Mouse (Mus musculus): ENCODE data around the gene Ankrd40. TPM values are rescaled to one million over a fixed set of nuclear protein-coding genes. Genes with fewer than 3 reads are reported as not detected.
A peak's percentile ranks its signal among the peaks of the same experiment; 100 is the strongest.

Gene Ankrd40
- total RNA-seq (2014; fragmentation: Nextera tagmentation) (38.6 and 39.7 TPM in 2 replicates), total RNA-seq (2017) (46.9 and 67.0 TPM in 2 replicates)

GRCm38 (mm10) chr11:94327693-94328643, at the start of gene Ankrd40:
Gene Ankrd40 (plus strand): TSS chr11:94328001.
- ATAC-seq (replicated peaks; ENCODE audit: poor library complexity, severe bottlenecking), result peak; percentile 91

DNA sequence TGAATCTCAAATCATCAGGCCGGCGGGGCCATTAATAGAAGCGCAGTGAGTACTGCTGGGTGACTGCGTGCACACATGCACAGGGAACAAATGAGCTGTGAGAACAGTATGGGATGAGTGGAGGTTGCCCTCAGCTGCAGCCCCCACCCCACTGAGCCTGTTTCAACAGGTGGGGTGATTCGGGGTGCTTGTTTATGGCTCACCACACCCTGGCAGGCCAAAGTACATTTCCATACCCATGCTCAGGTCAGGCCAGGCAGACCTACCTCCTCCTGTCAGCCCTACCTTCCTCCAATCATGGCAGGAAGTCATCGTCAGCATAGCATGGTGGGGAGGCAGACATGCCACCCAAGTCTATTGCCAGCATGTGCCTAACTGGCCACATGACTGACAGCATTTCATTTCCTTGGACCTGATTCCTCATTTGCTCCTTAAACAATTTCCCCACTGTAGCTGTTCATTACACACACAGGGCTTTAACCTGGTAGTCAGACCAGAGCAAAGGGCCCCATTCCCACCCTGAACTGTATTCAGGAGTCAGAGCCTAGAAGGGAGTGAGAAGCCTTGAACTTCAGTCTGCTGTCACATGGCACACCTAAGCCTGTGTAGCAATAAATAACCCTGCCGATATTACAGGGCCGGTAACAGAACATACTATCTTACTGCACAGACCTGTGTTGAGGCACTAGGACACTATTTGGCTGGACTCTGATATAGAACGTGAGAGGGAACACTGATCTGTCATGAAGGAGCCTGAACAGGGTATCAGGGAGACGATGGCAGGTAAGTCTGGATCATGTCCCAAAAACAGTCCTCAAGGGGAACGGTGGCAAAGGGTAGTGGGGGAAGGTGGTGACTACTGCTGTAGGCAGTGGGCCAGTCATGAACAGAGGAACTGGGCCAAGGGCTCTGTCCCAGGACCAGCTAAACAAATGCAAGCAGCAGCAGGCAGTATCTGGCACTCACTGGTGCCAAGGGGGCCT, 46.3 kb upstream of the Ankrd40 start, which contains the start of gene Gm21885:
TSS of gene Gm21885 (plus strand) at position 675 of the 983 bp plus-strand sequence.
- no peak for ATAC-seq (replicated peaks; ENCODE audit: poor library complexity, severe bottlenecking)

GRCm38 (mm10) chr11:94282291-94282690, 45.5 kb upstream of the Ankrd40 start:
- no peak for ATAC-seq (replicated peaks; ENCODE audit: poor library complexity, severe bottlenecking)

- no peak for ATAC-seq (replicated peaks; ENCODE audit: poor library complexity, severe bottlenecking)
Observed at GRCm38 (mm10) chr11:94283536-94284099, 44.2 kb upstream of the Ankrd40 start.

- peak; percentile 10; the same call in 1 of the 2 replicates for ATAC-seq (replicated peaks; ENCODE audit: poor library complexity, severe bottlenecking)
Observed at GRCm38 (mm10) chr11:94285886-94286574, 41.8 kb upstream of the Ankrd40 start.

DNA sequence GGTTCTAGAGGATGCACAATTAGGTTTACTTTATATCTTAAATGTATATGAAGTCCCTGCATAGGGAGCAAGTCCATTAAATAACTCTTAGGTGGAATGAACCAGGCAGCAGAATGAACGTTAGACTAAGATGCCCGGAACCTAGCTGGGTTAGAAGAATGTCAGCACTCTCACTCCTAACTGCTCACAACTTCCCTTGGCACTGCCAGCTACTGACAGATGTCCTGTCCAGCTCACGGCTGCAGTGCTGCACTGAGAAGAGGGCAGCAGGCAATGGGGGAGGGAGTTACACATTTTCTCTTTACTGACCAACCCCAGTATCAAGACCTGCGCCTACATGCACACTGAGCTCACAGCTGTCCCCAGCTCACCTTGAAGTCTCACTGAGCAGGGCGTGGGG, 40.7 kb upstream of the Ankrd40 start:
- ATAC-seq (replicated peaks; ENCODE audit: poor library complexity, severe bottlenecking), result no peak

DNA sequence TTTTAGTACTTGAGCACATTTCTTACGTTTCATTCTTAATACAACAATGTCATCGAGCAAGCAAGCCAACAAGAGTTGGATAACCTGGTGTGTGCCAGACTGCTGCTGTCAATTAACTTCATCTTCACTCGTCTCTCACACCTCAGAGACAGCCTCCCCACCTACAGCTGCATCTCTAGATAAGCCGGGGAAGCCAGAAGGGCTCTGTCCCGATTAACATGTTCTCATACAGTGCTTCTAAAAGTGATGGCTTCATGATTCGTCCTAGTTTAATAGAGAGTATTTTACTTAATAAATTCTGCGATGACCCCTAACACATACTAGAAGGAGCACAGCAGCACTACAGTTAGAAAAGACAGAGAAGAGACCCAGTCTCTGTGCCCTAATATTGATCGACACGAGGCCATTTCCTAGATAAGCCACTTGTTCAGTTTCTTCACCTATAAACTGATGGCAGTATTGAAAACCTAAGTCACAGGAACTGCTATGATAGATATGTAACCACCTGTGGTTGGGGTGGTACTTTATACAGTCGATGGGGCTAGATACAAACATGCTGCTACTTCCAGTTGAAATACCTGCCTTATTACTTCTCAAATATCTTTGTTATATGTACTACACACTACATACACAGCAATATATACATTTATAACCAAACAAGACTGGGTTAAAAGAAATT, 37.6 kb upstream of the Ankrd40 start:
- ATAC-seq (replicated peaks; ENCODE audit: poor library complexity, severe bottlenecking), result no peak

DNA sequence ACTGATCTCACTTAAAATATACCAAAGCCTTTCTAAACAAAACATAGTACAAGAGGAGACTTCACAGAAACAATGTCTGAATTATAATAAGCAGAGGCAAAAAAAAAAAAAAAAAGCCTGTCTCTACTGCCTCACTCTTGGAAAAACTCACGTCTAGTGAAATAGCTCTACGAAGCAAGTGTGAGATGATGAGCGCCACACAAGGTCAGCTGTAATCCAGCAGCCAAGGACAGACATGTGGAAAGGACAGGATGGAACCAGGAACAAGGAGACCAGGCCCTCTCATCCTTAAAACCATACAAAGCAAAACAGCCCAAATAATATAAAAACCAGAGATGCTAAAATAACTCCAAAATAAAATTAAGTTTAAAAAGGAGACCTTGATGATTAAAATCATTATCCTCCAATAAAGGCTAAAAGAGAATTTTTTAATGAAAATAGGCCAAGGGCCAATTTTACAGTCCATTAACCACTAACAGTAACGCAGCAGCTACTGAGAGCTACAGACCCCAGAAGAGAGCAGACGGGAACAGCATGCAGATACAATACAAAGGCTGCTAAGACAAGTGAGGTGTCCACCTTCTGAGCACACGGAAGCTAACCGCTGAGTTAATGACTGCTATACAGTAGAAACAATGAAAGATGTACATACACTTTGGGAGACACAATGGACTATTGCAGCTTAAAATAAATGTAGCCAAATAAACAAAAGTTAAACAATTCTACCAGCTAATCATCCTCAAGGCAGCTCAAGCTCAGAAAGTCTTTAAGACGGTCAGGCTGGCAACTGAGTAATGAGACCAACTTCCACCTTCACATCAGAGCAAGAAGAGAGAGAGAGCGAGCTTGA, 32.6 kb upstream of the Ankrd40 start:
- ATAC-seq (replicated peaks; ENCODE audit: poor library complexity, severe bottlenecking), result no peak

DNA sequence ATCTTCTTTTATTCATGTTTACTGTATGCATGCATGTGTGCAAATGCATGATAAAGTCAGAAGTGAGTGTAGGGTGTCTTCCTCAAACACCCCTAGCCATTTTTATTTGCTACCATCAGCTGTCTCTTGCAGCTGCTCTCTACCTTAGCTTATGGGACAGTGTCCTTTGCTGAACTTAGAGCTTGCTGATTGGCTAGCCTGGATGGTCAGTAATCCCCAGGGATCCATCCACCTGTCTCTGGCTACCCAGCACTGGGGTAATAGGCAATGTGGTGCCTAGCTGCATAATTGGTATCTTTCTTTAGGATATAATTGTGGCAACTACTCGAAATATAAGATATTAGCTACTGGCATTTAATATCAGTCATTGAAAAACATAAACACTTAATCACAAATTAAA, 15.1 kb upstream of the Ankrd40 start:
- ATAC-seq (replicated peaks; ENCODE audit: poor library complexity, severe bottlenecking), result no peak

DNA sequence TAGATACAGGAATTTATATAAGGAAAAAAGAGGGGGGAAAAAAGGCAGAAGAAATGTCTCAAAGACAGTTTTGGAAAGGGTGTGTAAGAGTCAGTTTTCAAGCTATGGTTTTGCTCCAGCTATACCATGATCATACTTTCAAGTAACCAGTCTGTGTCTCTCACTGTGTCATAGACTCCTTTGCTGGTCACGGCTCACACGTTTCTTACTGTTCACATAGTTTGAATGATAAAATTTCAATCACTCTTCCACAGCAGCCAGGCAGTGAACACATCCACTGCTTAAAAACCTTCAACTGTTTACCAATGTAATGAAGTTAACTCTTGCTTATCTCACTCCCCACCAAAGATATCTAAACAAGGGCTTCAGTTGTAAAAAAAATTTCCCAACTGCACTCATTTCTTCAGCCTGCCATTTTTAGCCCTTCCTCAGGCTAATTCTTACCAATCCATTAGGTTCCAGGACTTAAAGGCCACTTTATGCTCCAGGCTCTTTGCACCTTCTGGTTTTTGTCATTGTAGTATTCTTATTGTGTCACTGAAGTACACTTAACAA, 13.6 kb upstream of the Ankrd40 start:
- no peak for ATAC-seq (replicated peaks; ENCODE audit: poor library complexity, severe bottlenecking)

GRCm38 (mm10) chr11:94315308-94315707, 12.5 kb upstream of the Ankrd40 start:
- ATAC-seq (replicated peaks; ENCODE audit: poor library complexity, severe bottlenecking), result no peak

- no peak for ATAC-seq (replicated peaks; ENCODE audit: poor library complexity, severe bottlenecking)
Observed at GRCm38 (mm10) chr11:94316528-94316927, 11.3 kb upstream of the Ankrd40 start.

GRCm38 (mm10) chr11:94317014-94317413, 10.8 kb upstream of the Ankrd40 start:
- ATAC-seq (replicated peaks; ENCODE audit: poor library complexity, severe bottlenecking), result no peak

DNA sequence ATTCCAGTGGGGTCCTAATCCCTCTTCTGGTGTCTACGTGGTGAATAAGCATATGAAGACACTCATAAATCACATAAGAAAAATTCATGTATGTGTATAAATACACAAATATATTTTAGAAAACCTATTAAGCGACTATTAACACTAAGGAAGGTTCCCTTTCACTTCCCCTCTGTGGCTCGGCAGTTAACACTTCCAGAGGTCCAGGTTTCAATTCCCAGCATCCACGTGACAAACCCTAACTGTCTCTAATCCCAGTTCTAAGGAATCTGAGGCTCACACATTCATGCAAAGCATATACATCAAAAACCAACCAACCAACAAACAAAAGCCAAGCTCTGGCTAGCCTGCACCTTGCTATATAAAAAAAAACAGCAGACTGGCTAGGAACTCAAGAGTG, 10.3 kb upstream of the Ankrd40 start:
- ATAC-seq (replicated peaks; ENCODE audit: poor library complexity, severe bottlenecking), result peak; percentile 18; the same call in 1 of the 2 replicates

- ATAC-seq (replicated peaks; ENCODE audit: poor library complexity, severe bottlenecking), result no peak
Observed at GRCm38 (mm10) chr11:94318056-94318455, 9.7 kb upstream of the Ankrd40 start.

DNA sequence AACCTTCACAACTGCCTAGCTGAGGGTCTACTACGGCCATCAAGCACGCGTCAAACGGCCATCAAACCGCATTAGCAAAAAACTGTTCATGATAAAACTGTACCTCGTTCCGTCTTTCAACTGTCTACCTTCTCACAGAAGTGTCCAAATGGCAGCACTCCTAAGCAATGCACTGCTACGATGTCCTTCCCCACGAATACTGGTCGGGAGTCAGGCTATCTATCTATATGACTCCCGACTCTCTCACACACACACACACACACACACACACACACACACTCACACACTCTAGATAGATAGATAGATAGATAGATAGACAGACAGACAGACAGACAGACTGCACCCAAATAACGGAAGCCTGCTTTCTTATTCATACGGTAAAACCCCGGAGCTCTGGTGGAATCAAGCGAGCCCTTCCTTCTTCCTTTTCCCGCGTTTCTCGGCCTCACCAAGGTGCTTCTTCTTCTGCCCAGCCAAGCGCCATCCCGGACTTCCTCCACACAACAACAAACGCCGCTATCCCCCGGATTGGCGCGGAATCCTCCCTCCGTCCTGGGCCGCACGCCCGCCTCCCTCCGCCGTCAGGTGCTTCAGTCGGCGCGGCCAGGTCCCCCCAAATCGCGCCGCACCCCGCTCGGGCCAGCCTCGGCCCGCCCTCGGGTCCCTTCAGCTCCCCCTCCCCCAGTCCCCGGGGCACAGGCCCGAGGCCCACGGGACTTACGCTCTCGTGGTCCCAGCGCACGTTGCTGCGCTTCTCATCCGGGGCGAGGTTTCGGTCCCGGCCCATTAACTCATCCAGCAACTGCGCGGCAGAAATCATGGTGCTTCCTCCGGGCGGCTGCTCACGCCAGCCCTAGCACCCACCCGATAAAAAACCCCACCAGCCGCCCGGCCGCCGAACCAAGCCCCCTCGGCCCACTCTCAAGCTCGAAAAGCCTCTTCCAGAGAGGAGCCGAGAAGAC, 6.6 kb upstream of the Ankrd40 start:
- ATAC-seq (replicated peaks; ENCODE audit: poor library complexity, severe bottlenecking), result peak; percentile 55

- peak; percentile 89 for ATAC-seq (replicated peaks; ENCODE audit: poor library complexity, severe bottlenecking)
Observed at GRCm38 (mm10) chr11:94321931-94322400, 5.8 kb upstream of the Ankrd40 start, which contains the start of gene Luc7l3. Gene Luc7l3 (minus strand): TSS chr11:94321988.
